Mouse (Mus musculus) kidney, adult 2 months (tissue): ENCODE data around the gene Rcc1. TPM values are rescaled to one million over a fixed set of nuclear protein-coding genes. Genes with fewer than 3 reads are reported as not detected.
"Not testable (repeated sequence)": the region's sequence is repeated elsewhere in the genome, so short reads cannot be mapped to it uniquely, and the experiment has no call there.

Source experiments
- DNase-seq: peaks from one replicate; pipeline ENCODE4 v3.0.0; 2021
- H3K27ac ChIP-seq: fragments of 200-500 bp; 2 replicates; pipeline ENCODE4 v1.5.1; 2012; ENCODE audit warnings: low read depth, low read length, control low read depth, inconsistent platforms; ENCODE audit not compliant: insufficient read depth
- H3K27me3 ChIP-seq: fragments of 200-500 bp; replicated peaks from 2 replicates; pipeline ENCODE4 v1.6.1; 2012; ENCODE audit warnings: mild to moderate bottlenecking, moderate library complexity, low read length, inconsistent platforms; ENCODE audit not compliant: control insufficient read depth, insufficient read depth
- H3K36me3 ChIP-seq: fragments of 200-500 bp; 2 replicates; pipeline ENCODE4 v1.6.1; 2012; ENCODE audit warnings: mild to moderate bottlenecking, moderate library complexity, low read length, inconsistent platforms; ENCODE audit not compliant: control insufficient read depth, insufficient read depth
- H3K4me1 ChIP-seq: fragments of 200-500 bp; 2 replicates; pipeline ENCODE4 v1.6.1; 2011; ENCODE audit warnings: low read length; ENCODE audit not compliant: control insufficient read depth, insufficient read depth
- H3K4me3 ChIP-seq: fragments of 200-500 bp; 2 replicates; pipeline ENCODE4 v1.5.1; 2011; ENCODE audit warnings: mild to moderate bottlenecking, low read depth, low read length, control low read depth; ENCODE audit not compliant: insufficient read depth
- CTCF ChIP-seq: fragments of 200-500 bp; conservative IDR thresholded peaks from 2 replicates; pipeline ENCODE4 v1.5.1; 2011; ENCODE audit warnings: low read depth, mild to moderate bottlenecking, control low read depth, low read length, moderate library complexity, mixed read lengths; ENCODE audit not compliant: insufficient read depth, insufficient read length
- POLR2A ChIP-seq: fragments of 200-500 bp; IDR thresholded peaks from one replicate; pipeline ENCODE4 v1.6.1; 2011; ENCODE audit warnings: low read depth, low read length, control low read depth
- WGBS: fragments of 180-500 bp; shearing (Covaris S2); methylation state at CpG from one replicate; pipeline ENCODE4 v1.1.7; 2018; 5-methylcytosine and 5-hydroxymethylcytosine counted together
- polyA plus RNA-seq: library from polyadenylated mRNA; depleted of rRNA; stranded (reverse); fragments of >200 nt; gene quantifications from 2 replicates; pipeline ENCODE4 v1.2.3, GENCODE M21; 2012

Rcc1 gene
- polyA plus RNA-seq, 1 experiment = 10.1 TPM

- 55% methylated on average over 8 of the region's 8 CpGs for WGBS
- Histone ChIP-seq H3K36me3 (no peaks in the 10 kb centered on the region; the same call in 1 of the 2 replicates), H3K4me1 (peaks cover 12% of the 10 kb centered on the region), H3K27ac (peak overlapping the region; percentile 96), H3K27me3 (no peaks in the 10 kb centered on the region), H3K4me3 (no peak overlapping the region)
- DNase-seq = peak; percentile 82
- TF ChIP-seq CTCF (no peak), POLR2A (no peak)
Observed at GRCm38 (mm10) chr4:132305276-132305675, 48.1 kb downstream of the Rcc1 start.

- H3K4me3 ChIP-seq = peak overlapping the region; percentile 70
- H3K27me3 ChIP-seq, H3K4me1 ChIP-seq, H3K27ac ChIP-seq, DNase-seq, H3K36me3 ChIP-seq: not testable (repeated sequence)
- WGBS = 35% methylated on average over 6 of the region's 6 CpGs
Observed at GRCm38 (mm10) chr4:132303484-132303883, 49.9 kb downstream of the Rcc1 start.

- peak; percentile 54 for DNase-seq
- 4% methylated on average over 31 of the region's 31 CpGs for WGBS
- Histone ChIP-seq H3K36me3 (no peaks in the 10 kb centered on the region), H3K27me3 (no peaks in the 10 kb centered on the region), H3K4me1 (peaks cover 6% of the 10 kb centered on the region; the same call in 1 of the 2 replicates), H3K27ac (0 out of 2 replicates have a peak within 1 kb of the TSS, but pooled peaks have one; percentile 11), H3K4me3 (peak within 1 kb of the TSS; percentile 70)
- TF ChIP-seq POLR2A (no peak), CTCF (0 out of 2 replicates have a peak, but pooled peaks have one; percentile 1)
Observed at GRCm38 (mm10) chr4:132302939-132303479, 50.4 kb downstream of the Rcc1 start, which contains the start of gene Rab42. Gene Rab42 (minus strand): TSS chr4:132303385.

- peaks cover 6% of the 10 kb centered on the region; the same call in 1 of the 2 replicates for H3K4me1 ChIP-seq
- H3K27me3 ChIP-seq = no peaks in the 10 kb centered on the region
- TF ChIP-seq CTCF (no peak), POLR2A (no peak)
- DNase-seq = no peak
- peak overlapping the region; percentile 70 for H3K4me3 ChIP-seq
- WGBS = 62% methylated on average over 16 of the region's 16 CpGs
- no peaks in the 10 kb centered on the region for H3K36me3 ChIP-seq
- H3K27ac ChIP-seq = no peak overlapping the region
Observed at GRCm38 (mm10) chr4:132301965-132302938, 51.2 kb downstream of the Rcc1 start.

- H3K4me3 ChIP-seq = no peak overlapping the region
- H3K36me3 ChIP-seq = no peaks in the 10 kb centered on the region
- peaks cover 6% of the 10 kb centered on the region; the same call in 1 of the 2 replicates for H3K4me1 ChIP-seq
- WGBS = 89% methylated on average over 6 of the region's 6 CpGs
- no peak for DNase-seq
- no peaks in the 10 kb centered on the region for H3K27me3 ChIP-seq
- H3K27ac ChIP-seq = no peak overlapping the region
- TF ChIP-seq POLR2A = no peak
- TF ChIP-seq CTCF = no peak
Observed at GRCm38 (mm10) chr4:132301486-132301885, 51.9 kb downstream of the Rcc1 start.

- no peak overlapping the region for H3K4me3 ChIP-seq
Observed at GRCm38 (mm10) chr4:132299849-132300248, 53.6 kb downstream of the Rcc1 start.

More at GRCm38 (mm10) chr4:132299849-132300248, 53.6 kb downstream of the Rcc1 start:
- DNase-seq = no peak
- Histone ChIP-seq H3K27ac (no peak overlapping the region), H3K36me3 (no peaks in the 10 kb centered on the region), H3K4me1 (no peaks in the 10 kb centered on the region), H3K27me3 (no peaks in the 10 kb centered on the region)
- TF ChIP-seq CTCF (no peak), POLR2A (no peak)
- WGBS = 81% methylated on average over 1 of the region's 1 CpGs
